Mouse (Mus musculus): Measurements from ENCODE around the gene Plekha6.

Gene Plekha6

DNA sequence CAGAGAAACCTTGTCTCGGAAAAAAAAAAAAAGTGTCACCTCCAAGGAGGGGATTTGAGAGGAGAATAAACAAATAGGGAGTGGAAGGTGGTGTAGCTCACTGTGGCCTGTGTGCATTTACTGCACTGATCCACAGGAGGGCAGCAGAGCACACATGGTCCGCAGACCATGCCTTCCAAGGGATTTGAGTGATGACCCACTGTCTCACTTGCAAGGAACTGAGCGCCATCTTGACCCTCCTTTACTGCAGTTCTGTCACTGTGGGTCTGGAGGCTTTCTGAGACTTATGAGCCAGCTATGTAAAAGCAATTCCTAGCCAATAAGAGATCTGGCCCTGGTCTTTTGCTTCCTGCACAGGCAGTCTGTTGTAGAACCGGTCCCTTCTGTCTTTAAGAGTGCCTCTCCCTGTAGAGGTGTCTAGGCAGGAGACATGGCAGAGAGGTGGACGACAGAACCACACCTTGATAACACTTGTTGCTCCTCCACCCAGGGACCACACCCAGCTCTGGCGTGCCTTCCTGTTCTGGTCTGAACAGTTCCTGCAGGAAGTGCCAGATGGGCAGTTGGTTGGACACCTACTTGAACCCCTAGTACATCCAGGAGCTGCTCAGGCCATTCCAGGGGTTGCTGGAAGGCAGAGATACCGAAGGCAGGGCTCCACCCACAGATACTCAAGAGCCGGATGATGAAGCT lies 13.6 kb downstream of the Plekha6 start:
- in situ Hi-C loops (cut with MboI; ENCODE audit: low pct_unique_long_range_greater_than_20kb in 1 of 2, low sequenced_read_pairs in 2 of 2, unreplicated experiment in 1 of 2), result loop anchor here (5.0 to 25.0 kb wide), 3 partner anchors 125 to 435 kb away; partner anchors contain the start of gene Snrpe (in 1 of the 2)

DNA sequence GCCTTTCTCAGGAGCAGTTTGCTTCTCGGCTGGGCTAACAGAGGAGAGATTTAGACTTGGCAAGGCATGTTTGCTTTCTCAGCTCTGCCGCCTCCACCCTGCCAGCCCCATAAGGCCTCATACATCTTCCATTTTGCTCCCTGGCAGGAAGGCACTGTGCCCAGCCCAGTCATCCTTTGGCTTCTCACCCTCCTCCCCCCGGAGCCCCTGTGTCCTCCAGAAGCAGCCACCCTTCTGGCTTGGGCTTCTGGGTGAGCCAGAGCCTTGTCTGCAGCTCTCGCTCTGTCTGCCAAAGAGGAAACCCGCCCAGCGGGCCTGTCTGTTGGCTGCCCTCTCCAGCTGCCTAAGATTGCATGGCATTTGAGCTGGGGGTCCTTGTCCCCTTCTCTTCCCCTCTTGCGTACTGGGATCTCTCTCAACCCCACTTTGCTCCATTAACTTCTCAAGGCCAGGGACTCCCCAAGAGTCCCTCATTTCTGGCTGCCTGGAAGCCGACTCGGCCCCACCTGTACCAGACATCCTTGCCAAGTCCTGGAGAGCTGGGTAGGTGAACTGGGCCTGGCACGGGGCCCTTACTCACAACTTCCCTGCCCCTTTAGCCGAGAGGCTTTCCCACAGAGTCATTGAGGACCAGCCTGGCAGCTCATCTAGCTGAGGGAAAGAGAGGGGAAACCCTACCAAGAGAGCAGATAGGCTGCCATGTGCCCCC lies 14.9 kb downstream of the Plekha6 start:
- in situ Hi-C loops (cut with MboI; ENCODE audit: low pct_unique_long_range_greater_than_20kb in 1 of 2, low sequenced_read_pairs in 2 of 2, unreplicated experiment in 1 of 2), result loop anchor here (5.0 to 25.0 kb wide), 3 partner anchors 123 to 433 kb away; partner anchors contain the start of gene Snrpe (in 1 of the 2)

GRCm38 (mm10) chr1:133181072-133182015 lies 17.3 kb downstream of the Plekha6 start:
- in situ Hi-C loops (cut with MboI; ENCODE audit: low pct_unique_long_range_greater_than_20kb in 1 of 2, low sequenced_read_pairs in 2 of 2, unreplicated experiment in 1 of 2), result loop anchor here (5.0 to 25.0 kb wide), 2 partner anchors 176 to 431 kb away; partner anchors contain the start of gene Snrpe (in 1 of the 2)

- in situ Hi-C loops (cut with MboI; ENCODE audit: low pct_unique_long_range_greater_than_20kb in 1 of 2, low sequenced_read_pairs in 2 of 2, unreplicated experiment in 1 of 2), result loop anchor here (5.0 to 25.0 kb wide), 2 partner anchors 175 to 430 kb away; partner anchors contain the start of gene Snrpe (in 1 of the 2)
Measured at GRCm38 (mm10) chr1:133182016-133182705, 18.2 kb downstream of the Plekha6 start.

DNA sequence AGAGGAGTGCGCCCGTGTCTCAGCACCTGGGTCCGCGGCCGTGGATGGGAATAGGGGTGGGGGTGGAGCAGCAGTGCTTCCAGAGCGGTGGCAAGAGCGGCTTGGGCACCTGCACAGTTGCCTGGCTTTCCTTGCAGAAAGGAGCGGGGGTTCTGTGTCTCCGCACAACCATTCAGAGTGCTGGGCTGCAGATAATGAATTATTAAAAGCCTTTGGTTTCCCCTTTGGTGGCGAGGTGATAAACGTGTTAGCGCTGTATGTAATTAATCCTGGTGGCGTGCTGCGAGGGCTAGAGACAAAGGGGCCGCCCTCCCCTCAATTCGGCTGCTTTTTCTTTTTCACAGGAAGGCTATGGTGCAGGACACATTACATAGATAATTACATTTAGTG lies 18.7 kb downstream of the Plekha6 start:
- in situ Hi-C loops (cut with MboI; ENCODE audit: low pct_unique_long_range_greater_than_20kb in 1 of 2, low sequenced_read_pairs in 2 of 2, unreplicated experiment in 1 of 2), result loop anchor here (5.0 to 25.0 kb wide), 2 partner anchors 175 to 430 kb away; partner anchors contain the start of gene Snrpe (in 1 of the 2)

DNA sequence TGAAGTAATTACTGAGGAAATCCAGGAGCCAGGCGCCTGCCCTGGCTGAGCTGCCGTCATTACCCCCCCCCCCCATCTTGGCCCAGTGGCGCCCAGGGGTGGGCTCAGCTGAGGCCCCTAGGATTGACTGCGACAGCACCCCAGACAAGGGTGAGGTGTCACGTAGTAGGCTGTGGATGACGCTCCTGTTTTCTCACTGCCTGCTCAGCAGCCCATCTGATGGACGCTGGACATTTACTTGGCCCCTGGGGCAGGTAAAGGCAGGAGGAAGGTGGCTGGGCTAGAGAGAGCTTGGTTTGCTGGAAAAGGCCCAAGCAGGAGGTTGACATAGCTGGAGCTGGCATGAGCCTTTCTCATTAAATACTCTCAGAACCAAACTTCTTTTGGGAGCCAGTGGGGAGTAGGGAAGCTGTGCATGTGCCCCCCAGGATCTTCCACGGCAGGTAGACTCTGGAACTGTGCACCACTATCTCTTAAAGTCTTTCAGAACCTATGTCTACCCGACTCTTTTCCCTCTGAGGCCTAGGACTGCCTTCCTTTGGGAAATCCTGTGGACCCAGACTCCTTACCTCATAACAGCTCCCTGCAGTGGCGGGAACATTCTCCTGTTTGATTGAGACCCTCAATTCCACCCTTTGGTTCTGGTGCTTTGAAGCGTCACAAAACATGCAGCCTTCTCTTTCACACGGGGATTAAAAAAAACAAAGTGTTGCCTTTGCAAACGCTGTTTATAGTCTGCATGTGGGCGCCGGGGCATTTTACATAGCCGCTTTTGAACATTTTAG lies 19.3 kb downstream of the Plekha6 start:
- in situ Hi-C loops (cut with MboI; ENCODE audit: low pct_unique_long_range_greater_than_20kb in 1 of 2, low sequenced_read_pairs in 2 of 2, unreplicated experiment in 1 of 2), result loop anchor here (5.0 to 25.0 kb wide), 2 partner anchors 174 to 429 kb away; partner anchors contain the start of gene Snrpe (in 1 of the 2)

DNA sequence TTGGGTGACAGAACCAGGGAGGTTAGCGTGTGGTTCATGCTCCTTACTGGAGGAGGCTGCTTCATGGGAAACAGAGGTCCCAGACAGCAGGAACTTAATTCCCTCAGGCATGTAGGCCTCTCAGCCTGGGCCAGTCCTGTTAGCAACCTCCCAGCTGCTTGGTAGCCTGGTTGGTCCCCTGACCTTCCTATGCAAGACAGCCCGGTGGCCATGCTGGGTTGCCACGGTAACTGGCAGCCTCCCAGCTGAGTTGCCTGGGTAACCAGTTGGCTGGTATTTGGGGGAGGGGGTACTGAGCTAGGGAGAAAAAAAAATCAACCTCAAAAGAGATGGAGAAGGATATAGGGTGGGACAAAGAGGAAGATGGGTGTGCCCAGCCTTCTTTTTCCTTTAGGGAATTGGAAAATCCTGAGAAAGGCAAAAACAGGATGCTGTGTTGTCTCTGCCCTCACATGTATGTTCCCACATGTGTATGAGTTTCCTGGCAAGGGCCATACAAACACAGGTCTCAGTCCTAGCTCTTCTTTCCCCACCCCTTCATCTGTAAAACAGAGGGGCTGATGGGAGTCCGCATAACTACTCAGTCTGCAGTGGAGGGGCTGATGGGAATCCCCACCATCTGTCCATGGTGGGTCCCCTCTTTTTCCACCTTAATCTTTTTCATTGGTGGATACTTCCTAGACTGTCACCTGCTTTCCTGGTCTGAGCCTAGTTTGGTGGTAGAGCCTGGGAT lies 24.1 kb downstream of the Plekha6 start:
- in situ Hi-C loops (cut with MboI; ENCODE audit: low pct_unique_long_range_greater_than_20kb in 1 of 2, low sequenced_read_pairs in 2 of 2, unreplicated experiment in 1 of 2), result loop anchor here in 1 of 2 experiments (25.0 kb wide), 1 partner anchor 424 kb away; the partner anchor contains the start of gene Snrpe

GRCm38 (mm10) chr1:133188719-133189118 lies 24.7 kb downstream of the Plekha6 start:
- in situ Hi-C loops (cut with MboI; ENCODE audit: low pct_unique_long_range_greater_than_20kb in 1 of 2, low sequenced_read_pairs in 2 of 2, unreplicated experiment in 1 of 2), result loop anchor here in 1 of 2 experiments (25.0 kb wide), 1 partner anchor 424 kb away; the partner anchor contains the start of gene Snrpe

- in situ Hi-C loops (cut with MboI; ENCODE audit: low pct_unique_long_range_greater_than_20kb in 1 of 2, low sequenced_read_pairs in 2 of 2, unreplicated experiment in 1 of 2), result loop anchor here in 1 of 2 experiments (25.0 kb wide), 1 partner anchor 423 kb away; the partner anchor contains the start of gene Snrpe
Measured at GRCm38 (mm10) chr1:133189471-133189870, 25.5 kb downstream of the Plekha6 start.

DNA sequence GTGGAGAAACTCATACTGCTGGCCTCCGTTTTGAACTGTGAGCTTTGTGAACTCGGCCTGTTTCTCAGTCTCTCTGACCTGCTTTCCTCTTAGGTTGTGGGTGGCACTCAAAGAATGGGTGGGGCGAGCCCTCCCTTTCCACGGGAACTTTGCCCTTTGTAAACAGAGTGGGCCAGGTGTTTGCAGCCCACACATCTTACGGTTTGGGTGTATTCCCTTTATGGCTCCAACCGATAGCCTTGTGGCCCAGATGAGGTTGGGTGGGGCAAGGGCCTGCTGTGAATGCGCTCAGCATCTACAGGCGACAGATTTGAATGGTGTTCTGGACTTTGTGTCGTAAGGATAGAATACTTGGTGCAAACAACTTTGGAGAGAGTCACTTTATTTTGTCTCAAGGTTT lies 26.5 kb downstream of the Plekha6 start:
- in situ Hi-C loops (cut with MboI; ENCODE audit: low pct_unique_long_range_greater_than_20kb in 1 of 2, low sequenced_read_pairs in 2 of 2, unreplicated experiment in 1 of 2), result loop anchor here in 1 of 2 experiments (25.0 kb wide), 1 partner anchor 422 kb away; the partner anchor contains the start of gene Snrpe

GRCm38 (mm10) chr1:133196181-133196580 lies 32.2 kb downstream of the Plekha6 start:
- in situ Hi-C loops (cut with MboI; ENCODE audit: low pct_unique_long_range_greater_than_20kb in 1 of 2, low sequenced_read_pairs in 2 of 2, unreplicated experiment in 1 of 2), result loop anchor here in 1 of 2 experiments (25.0 kb wide), 1 partner anchor 416 kb away; the partner anchor contains the start of gene Snrpe

DNA sequence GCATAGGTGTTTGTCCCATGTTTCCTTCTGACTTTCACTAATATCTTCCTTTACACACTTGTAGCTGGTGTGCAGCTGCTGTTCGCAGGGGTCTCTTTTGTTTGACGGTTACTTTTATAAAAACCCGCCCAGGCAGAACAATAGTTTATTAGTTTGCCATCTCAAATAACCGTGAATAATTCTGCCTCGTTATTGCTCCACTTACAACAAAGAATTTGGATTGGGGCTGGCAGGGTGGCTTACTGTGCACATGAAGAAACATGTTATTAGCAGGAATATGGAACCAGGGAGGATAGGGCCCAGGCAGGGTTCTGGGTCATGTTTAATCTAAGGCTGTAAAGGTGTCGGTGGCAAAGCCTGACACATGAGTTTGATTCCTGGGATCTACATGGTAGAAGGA lies 33.3 kb downstream of the Plekha6 start:
- in situ Hi-C loops (cut with MboI; ENCODE audit: low pct_unique_long_range_greater_than_20kb in 1 of 2, low sequenced_read_pairs in 2 of 2, unreplicated experiment in 1 of 2), result loop anchor here in 1 of 2 experiments (25.0 kb wide), 1 partner anchor 415 kb away; the partner anchor contains the start of gene Snrpe

DNA sequence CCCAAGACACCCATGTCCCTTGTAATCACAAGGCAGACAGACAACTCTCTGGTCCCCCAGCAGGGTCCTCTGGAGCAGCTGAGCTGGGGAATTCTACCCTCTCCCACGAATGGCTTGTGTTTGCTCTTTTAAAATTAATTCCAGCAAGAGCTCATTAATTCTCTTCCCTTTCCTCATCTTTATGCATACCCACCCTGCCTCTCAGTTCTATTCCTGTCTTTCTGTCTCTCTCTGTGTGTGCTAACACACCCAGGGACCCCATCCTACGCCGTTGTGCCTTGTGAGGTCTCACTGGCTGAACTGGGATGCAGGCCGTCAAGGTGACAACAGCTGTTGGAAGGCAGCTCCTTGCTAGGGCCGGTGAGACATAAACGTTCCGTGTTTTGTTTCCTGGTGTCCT lies 35.7 kb downstream of the Plekha6 start:
- in situ Hi-C loops (cut with MboI; ENCODE audit: low pct_unique_long_range_greater_than_20kb in 1 of 2, low sequenced_read_pairs in 2 of 2, unreplicated experiment in 1 of 2), result loop anchor here in 1 of 2 experiments (25.0 kb wide), 1 partner anchor 413 kb away; the partner anchor contains the start of gene Snrpe

DNA sequence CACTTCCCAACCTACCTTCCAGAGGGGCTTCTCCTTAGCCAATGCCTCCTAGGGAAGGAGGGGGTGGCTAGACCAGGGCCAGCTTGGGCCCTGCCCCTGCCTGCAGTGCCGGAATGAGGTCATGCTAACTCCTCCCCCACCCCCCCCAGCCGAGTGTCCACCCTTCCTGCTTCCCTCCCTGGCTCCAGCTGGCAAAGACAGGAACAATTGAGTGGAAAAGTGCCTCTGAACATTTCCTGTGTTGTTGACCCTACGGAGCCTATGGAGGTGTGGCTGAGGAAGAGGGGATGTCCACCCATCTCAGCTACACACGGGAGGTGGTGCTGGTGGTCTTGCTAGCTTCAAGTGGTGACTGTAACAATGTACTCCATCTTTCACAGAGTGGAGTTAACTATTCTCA lies 37.5 kb downstream of the Plekha6 start:
- in situ Hi-C loops (cut with MboI; ENCODE audit: low pct_unique_long_range_greater_than_20kb in 1 of 2, low sequenced_read_pairs in 2 of 2, unreplicated experiment in 1 of 2), result no loop called here

DNA sequence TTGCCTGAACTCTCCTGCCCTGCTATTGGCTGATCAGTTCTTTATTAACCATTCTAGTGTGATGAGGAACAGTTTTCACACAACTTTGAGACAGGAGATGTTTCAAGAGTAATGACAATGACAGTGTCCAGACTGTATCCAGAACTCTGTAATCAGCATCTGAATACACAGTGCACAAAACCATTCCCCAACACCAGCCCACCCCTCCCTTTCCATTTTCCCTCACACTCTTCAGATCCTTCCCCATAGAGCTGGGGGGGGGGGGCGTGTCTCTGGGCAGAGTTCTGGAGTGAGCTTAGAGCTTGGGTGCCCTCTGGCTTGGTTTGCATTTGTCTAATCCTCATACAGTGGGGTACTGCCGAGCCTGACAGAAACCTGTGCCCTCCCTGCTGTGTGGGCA lies 39.7 kb downstream of the Plekha6 start:
- in situ Hi-C loops (cut with MboI; ENCODE audit: low pct_unique_long_range_greater_than_20kb in 1 of 2, low sequenced_read_pairs in 2 of 2, unreplicated experiment in 1 of 2), result no loop called here

- in situ Hi-C loops (cut with MboI; ENCODE audit: low pct_unique_long_range_greater_than_20kb in 1 of 2, low sequenced_read_pairs in 2 of 2, unreplicated experiment in 1 of 2), result no loop called here
Measured at GRCm38 (mm10) chr1:133204341-133204849, 40.4 kb downstream of the Plekha6 start.
